Mouse (Mus musculus) limb, embryonic 10.5 days (tissue): ENCODE results near the gene Trim47. TPM values are rescaled to one million over a fixed set of nuclear protein-coding genes. Genes with fewer than 3 reads are reported as not detected.

Experiments
- DNase-seq: peaks from one replicate; pipeline ENCODE4 v3.0.0-alpha.2; 2017; ENCODE audit warnings: low spot score
- H3K27ac ChIP-seq: fragments of 300-500 bp; sonication (generic); 2 replicates; pipeline ENCODE4 v1.5.1; 2016; ENCODE audit warnings: mild to moderate bottlenecking
- H3K27me3 ChIP-seq: fragments of 300-500 bp; sonication (generic); 2 replicates; pipeline ENCODE4 v1.6.1; 2016; ENCODE audit warnings: low read depth, mild to moderate bottlenecking; ENCODE audit not compliant: poor library complexity, severe bottlenecking
- H3K36me3 ChIP-seq: fragments of 300-500 bp; sonication (generic); 2 replicates; pipeline ENCODE4 v1.6.1; 2016; ENCODE audit warnings: mild to moderate bottlenecking, moderate library complexity
- H3K4me1 ChIP-seq: fragments of 300-500 bp; sonication (generic); 2 replicates; pipeline ENCODE4 v1.6.1; 2016
- H3K4me3 ChIP-seq: fragments of 300-500 bp; sonication (generic); 2 replicates; pipeline ENCODE4 v1.5.1; 2016; ENCODE audit warnings: mild to moderate bottlenecking, moderate library complexity
- H3K9me3 ChIP-seq: fragments of 300-500 bp; sonication (generic); replicated peaks from 2 replicates; pipeline ENCODE4 v1.6.1; 2016; ENCODE audit warnings: mild to moderate bottlenecking
- WGBS: fragments of 180-500 bp; shearing (Covaris S2); methylation state at CpG from one replicate; pipeline ENCODE4 v1.1.7; 2016; 5-methylcytosine and 5-hydroxymethylcytosine counted together
- polyA plus RNA-seq: library from polyadenylated mRNA; unstranded; fragments of >200 nt; fragmentation: Nextera tagmentation; extraction: Ambion mirVana; gene quantifications from 2 replicates; pipeline ENCODE4 v1.2.1, GENCODE M21; 2016

Gene Trim47
- polyA plus RNA-seq, 1 experiment from 2014 or later, result 4.9 TPM

GRCm38 (mm10) chr11:116088188-116088587 is 38.8 kb downstream of the Trim47 start:
- Histone ChIP-seq H3K9me3 (no peaks in the 10 kb centered on the region), H3K27ac (0 out of 2 replicates have a peak overlapping the region, but pooled peaks have one; percentile 88), H3K4me3 (no peak overlapping the region), H3K4me1 (peaks cover 26% of the 10 kb centered on the region), H3K27me3 (no peaks in the 10 kb centered on the region), H3K36me3 (peaks cover 16% of the 10 kb centered on the region)
- WGBS, result 90% methylated on average over 8 of the region's 8 CpGs
- no peak for DNase-seq

- WGBS, result 5% methylated on average over 31 of the region's 31 CpGs
- no peaks in the 10 kb centered on the region for H3K27me3 ChIP-seq
- peaks cover 22% of the 10 kb centered on the region for H3K36me3 ChIP-seq
- H3K27ac ChIP-seq, result peak overlapping the region; percentile 88
- peaks cover 26% of the 10 kb centered on the region for H3K4me1 ChIP-seq
- peak overlapping the region; percentile 66 for H3K4me3 ChIP-seq
- no peaks in the 10 kb centered on the region for H3K9me3 ChIP-seq
- DNase-seq, result peak; percentile 91
Observed at GRCm38 (mm10) chr11:116087194-116088130, 39.5 kb downstream of the Trim47 start.

GRCm38 (mm10) chr11:116086258-116087193 is 40.5 kb downstream of the Trim47 start, which contains the start of gene Wbp2:
TSS of gene Wbp2 (minus strand) at chr11:116086995.
- Histone ChIP-seq H3K27ac (peak within 1 kb of the TSS; percentile 88), H3K4me3 (peak within 1 kb of the TSS; percentile 66), H3K9me3 (no peaks in the 10 kb centered on the region), H3K36me3 (peaks cover 31% of the 10 kb centered on the region), H3K4me1 (peaks cover 26% of the 10 kb centered on the region), H3K27me3 (no peaks in the 10 kb centered on the region)
- DNase-seq, result peak; percentile 97
- 6% methylated on average over 41 of the region's 43 CpGs for WGBS

- Histone ChIP-seq H3K27me3 (no peaks in the 10 kb centered on the region), H3K4me3 (no peak overlapping the region), H3K9me3 (no peaks in the 10 kb centered on the region), H3K36me3 (peaks cover 55% of the 10 kb centered on the region), H3K27ac (no peak overlapping the region), H3K4me1 (peaks cover 36% of the 10 kb centered on the region)
- 91% methylated on average over 6 of the region's 6 CpGs for WGBS
- DNase-seq, result no peak
Observed at GRCm38 (mm10) chr11:116084166-116084565, 42.8 kb downstream of the Trim47 start.

- no peaks in the 10 kb centered on the region for H3K9me3 ChIP-seq
- H3K36me3 ChIP-seq, result peaks cover 60% of the 10 kb centered on the region
- H3K4me1 ChIP-seq, result peaks cover 41% of the 10 kb centered on the region
- no peaks in the 10 kb centered on the region for H3K27me3 ChIP-seq
- no peak for DNase-seq
- WGBS, result 93% methylated on average over 14 of the region's 14 CpGs
- no peak overlapping the region for H3K27ac ChIP-seq
- H3K4me3 ChIP-seq, result no peak overlapping the region
Observed at GRCm38 (mm10) chr11:116083096-116083672, 43.8 kb downstream of the Trim47 start.

- Histone ChIP-seq H3K9me3 (no peaks in the 10 kb centered on the region), H3K36me3 (peaks cover 60% of the 10 kb centered on the region), H3K4me1 (peaks cover 49% of the 10 kb centered on the region), H3K4me3 (no peak overlapping the region), H3K27me3 (no peaks in the 10 kb centered on the region), H3K27ac (no peak overlapping the region)
- DNase-seq, result no peak
- 73% methylated on average over 6 of the region's 6 CpGs for WGBS
Observed at GRCm38 (mm10) chr11:116081081-116081480, 45.9 kb downstream of the Trim47 start.

GRCm38 (mm10) chr11:116079511-116079910 is 47.5 kb downstream of the Trim47 start:
- Histone ChIP-seq H3K4me3 (no peak overlapping the region), H3K9me3 (no peaks in the 10 kb centered on the region), H3K27me3 (no peaks in the 10 kb centered on the region), H3K36me3 (peaks cover 56% of the 10 kb centered on the region), H3K27ac (peak overlapping the region; percentile 78; the same call in 1 of the 2 replicates), H3K4me1 (peaks cover 46% of the 10 kb centered on the region)
- DNase-seq, result no peak
- WGBS, result 76% methylated on average over 10 of the region's 10 CpGs

GRCm38 (mm10) chr11:116078676-116079320 is 48.2 kb downstream of the Trim47 start:
- no peak for DNase-seq
- Histone ChIP-seq H3K4me3 (0 out of 2 replicates have a peak overlapping the region, but pooled peaks have one; percentile 6), H3K9me3 (no peaks in the 10 kb centered on the region), H3K27ac (peak overlapping the region; percentile 78), H3K36me3 (peaks cover 51% of the 10 kb centered on the region), H3K4me1 (peaks cover 53% of the 10 kb centered on the region), H3K27me3 (no peaks in the 10 kb centered on the region)
- WGBS, result 28% methylated on average over 10 of the region's 10 CpGs

GRCm38 (mm10) chr11:116078221-116078620 is 48.8 kb downstream of the Trim47 start:
- WGBS, result 13% methylated on average over 16 of the region's 16 CpGs
- Histone ChIP-seq H3K4me1 (peaks cover 53% of the 10 kb centered on the region), H3K9me3 (no peaks in the 10 kb centered on the region), H3K27me3 (no peaks in the 10 kb centered on the region), H3K27ac (peak overlapping the region; percentile 78), H3K36me3 (peaks cover 45% of the 10 kb centered on the region), H3K4me3 (peak overlapping the region; percentile 48)
- peak; percentile 71 for DNase-seq

GRCm38 (mm10) chr11:116077446-116078204 is 49.4 kb downstream of the Trim47 start, which contains the start of gene Unc13d:
TSS of gene Unc13d (minus strand) at chr11:116077961.
- Histone ChIP-seq H3K4me3 (peak within 1 kb of the TSS; percentile 48), H3K27me3 (no peaks in the 10 kb centered on the region), H3K27ac (peak within 1 kb of the TSS; percentile 78), H3K36me3 (peaks cover 40% of the 10 kb centered on the region), H3K4me1 (peaks cover 53% of the 10 kb centered on the region), H3K9me3 (no peaks in the 10 kb centered on the region)
- DNase-seq, result no peak
- WGBS, result 64% methylated on average over 22 of the region's 22 CpGs

- WGBS, result 91% methylated on average over 7 of the region's 7 CpGs
- no peaks in the 10 kb centered on the region for H3K9me3 ChIP-seq
Observed at GRCm38 (mm10) chr11:116076836-116077235, 50.2 kb downstream of the Trim47 start.

More at GRCm38 (mm10) chr11:116076836-116077235, 50.2 kb downstream of the Trim47 start:
- peaks cover 32% of the 10 kb centered on the region for H3K36me3 ChIP-seq
- peak overlapping the region; percentile 78 for H3K27ac ChIP-seq
- H3K27me3 ChIP-seq, result no peaks in the 10 kb centered on the region
- no peak for DNase-seq
- peaks cover 53% of the 10 kb centered on the region for H3K4me1 ChIP-seq
- peak overlapping the region; percentile 48; the same call in 1 of the 2 replicates for H3K4me3 ChIP-seq
